Mouse (Mus musculus): ENCODE data around the gene Prkcb. TPM values are rescaled to one million over a fixed set of nuclear protein-coding genes. Genes with fewer than 3 reads are reported as not detected.

The Prkcb gene
- total RNA-seq, 2 experiments from 2014 or later: 13.4 to 13.5 TPM

- DNase-seq: peak; percentile 20
Measured at GRCm38 (mm10) chr7:122465823-122466549, 177.4 kb downstream of the Prkcb start.

- no peak for DNase-seq
Measured at GRCm38 (mm10) chr7:122466722-122467121, 178.2 kb downstream of the Prkcb start.

- DNase-seq: no peak
Measured at GRCm38 (mm10) chr7:122467831-122468230, 179.3 kb downstream of the Prkcb start.

- DNase-seq: peak; percentile 87
Measured at GRCm38 (mm10) chr7:122470370-122471280, 182.1 kb downstream of the Prkcb start.

- peak; percentile 33 for DNase-seq
Measured at GRCm38 (mm10) chr7:122472223-122472622, 183.7 kb downstream of the Prkcb start.

GRCm38 (mm10) chr7:122475038-122475437, 186.5 kb downstream of the Prkcb start:
- no peak for DNase-seq

- DNase-seq: no peak
Measured at GRCm38 (mm10) chr7:122476697-122477096, 188.1 kb downstream of the Prkcb start.

- no peak for DNase-seq
Measured at GRCm38 (mm10) chr7:122477118-122477517, 188.6 kb downstream of the Prkcb start.

- DNase-seq: no peak
Measured at GRCm38 (mm10) chr7:122477566-122478564, 189.3 kb downstream of the Prkcb start.

GRCm38 (mm10) chr7:122483949-122484348, 195.4 kb downstream of the Prkcb start:
- no peak for DNase-seq

GRCm38 (mm10) chr7:122487929-122488571, 199.5 kb downstream of the Prkcb start:
- DNase-seq: no peak

GRCm38 (mm10) chr7:122492041-122492440, 203.5 kb downstream of the Prkcb start:
- no peak for DNase-seq

- DNase-seq: no peak
Measured at GRCm38 (mm10) chr7:122492936-122493335, 204.4 kb downstream of the Prkcb start.

GRCm38 (mm10) chr7:122494088-122494487, 205.5 kb downstream of the Prkcb start:
- peak; percentile 43 for DNase-seq

GRCm38 (mm10) chr7:122497516-122497915, 209.0 kb downstream of the Prkcb start:
- DNase-seq: peak; percentile 13

GRCm38 (mm10) chr7:122498461-122498860, 209.9 kb downstream of the Prkcb start:
- DNase-seq: peak; percentile 10

- no peak for DNase-seq
Measured at GRCm38 (mm10) chr7:122499743-122500597, 211.4 kb downstream of the Prkcb start.

- DNase-seq: no peak
Measured at GRCm38 (mm10) chr7:122506467-122506866, 217.9 kb downstream of the Prkcb start.

- DNase-seq: no peak
Measured at GRCm38 (mm10) chr7:122509903-122510302, 221.4 kb downstream of the Prkcb start.

GRCm38 (mm10) chr7:122512430-122512966, 223.9 kb downstream of the Prkcb start:
- DNase-seq: peak; percentile 30

Measured in adrenal gland, postnatal 10 days (tissue).